Mouse (Mus musculus): ENCODE results near the gene Mtch1.
"Not testable (repeated sequence)": the region's sequence is repeated elsewhere in the genome, so short reads cannot be mapped to it uniquely, and the experiment has no call there.

The Mtch1 gene

DNA sequence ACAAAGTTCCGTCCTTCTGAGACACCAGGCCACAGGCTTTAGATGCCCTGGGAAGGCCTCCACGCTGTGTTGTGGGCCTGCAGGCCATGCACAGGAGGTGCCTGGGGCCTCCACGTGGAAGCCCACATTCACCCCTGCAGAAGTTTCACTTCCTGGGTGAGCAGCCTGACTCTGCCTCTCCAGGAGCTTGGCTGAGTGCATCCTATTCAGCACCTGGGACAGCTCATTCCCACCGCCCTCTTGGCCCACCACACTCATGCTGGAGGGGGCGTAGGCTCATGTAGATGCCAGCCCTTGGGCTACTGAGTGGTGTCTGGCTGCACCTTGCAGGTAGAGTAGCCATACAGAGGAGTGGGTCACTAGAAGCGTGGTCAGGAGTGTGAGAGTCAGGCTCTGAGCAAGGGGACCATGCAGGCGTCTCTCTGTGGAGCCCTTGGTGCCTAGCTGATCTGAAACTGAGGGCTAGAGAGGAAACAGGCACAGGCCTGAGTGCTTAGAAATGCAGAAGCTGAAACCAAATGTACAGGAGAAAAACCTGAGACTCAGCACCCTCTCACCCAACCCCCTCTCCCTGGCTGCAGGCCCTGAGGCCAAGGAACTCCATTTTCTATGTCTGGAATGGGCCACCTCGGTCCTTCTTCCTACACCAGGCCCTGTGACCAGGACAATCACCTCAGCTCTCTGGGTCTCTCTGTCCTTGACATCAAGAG, 14.4 kb upstream of the Mtch1 start:
- DNase-seq = no peak

GRCm38 (mm10) chr17:29360761-29361221, 13.1 kb upstream of the Mtch1 start, which contains the start of gene Fgd2:
Gene Fgd2 (plus strand): TSS chr17:29360914.
- peak; percentile 66 for DNase-seq

DNA sequence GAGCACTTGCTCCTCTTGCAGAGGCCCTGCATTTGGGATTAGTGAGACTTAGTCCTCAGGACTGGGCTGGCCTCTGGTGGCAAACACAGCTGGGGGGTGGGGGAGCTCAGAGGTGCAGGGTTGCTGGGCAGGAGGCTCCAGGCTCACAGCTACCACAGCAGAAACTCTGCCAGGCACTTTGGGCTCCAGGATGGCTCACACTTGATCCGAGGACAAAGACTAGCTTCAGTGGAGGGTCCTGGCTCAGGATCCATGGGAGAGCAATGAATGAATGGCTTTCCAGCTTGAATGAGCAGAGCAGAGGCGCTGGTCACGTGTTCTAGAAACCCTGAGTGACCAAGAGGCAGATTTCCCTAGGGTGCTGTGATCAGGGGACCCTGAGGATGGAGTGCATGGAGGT, 11.2 kb upstream of the Mtch1 start:
- DNase-seq = no peak

GRCm38 (mm10) chr17:29356882-29357281, 9.1 kb upstream of the Mtch1 start:
- DNase-seq = no peak

DNA sequence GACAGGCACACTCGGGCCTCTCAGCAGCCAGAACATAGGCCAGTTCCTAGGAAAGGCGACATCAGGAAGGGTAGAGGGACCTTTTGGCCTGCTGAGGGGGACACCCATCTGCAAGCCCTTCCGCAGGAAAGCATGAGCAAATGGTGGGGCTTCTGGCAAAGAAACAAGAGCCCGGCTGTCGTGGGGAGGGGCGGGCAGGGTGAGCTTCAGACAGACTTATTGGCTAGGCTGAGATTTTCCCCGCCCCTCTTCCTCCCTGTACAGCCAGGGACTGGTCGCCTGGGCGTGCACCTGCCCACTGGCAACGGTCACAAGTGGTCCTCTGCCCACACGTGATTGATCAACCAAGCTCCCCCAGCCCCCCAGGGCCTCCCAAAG, 8.7 kb upstream of the Mtch1 start:
- peak; percentile 96 for DNase-seq

DNA sequence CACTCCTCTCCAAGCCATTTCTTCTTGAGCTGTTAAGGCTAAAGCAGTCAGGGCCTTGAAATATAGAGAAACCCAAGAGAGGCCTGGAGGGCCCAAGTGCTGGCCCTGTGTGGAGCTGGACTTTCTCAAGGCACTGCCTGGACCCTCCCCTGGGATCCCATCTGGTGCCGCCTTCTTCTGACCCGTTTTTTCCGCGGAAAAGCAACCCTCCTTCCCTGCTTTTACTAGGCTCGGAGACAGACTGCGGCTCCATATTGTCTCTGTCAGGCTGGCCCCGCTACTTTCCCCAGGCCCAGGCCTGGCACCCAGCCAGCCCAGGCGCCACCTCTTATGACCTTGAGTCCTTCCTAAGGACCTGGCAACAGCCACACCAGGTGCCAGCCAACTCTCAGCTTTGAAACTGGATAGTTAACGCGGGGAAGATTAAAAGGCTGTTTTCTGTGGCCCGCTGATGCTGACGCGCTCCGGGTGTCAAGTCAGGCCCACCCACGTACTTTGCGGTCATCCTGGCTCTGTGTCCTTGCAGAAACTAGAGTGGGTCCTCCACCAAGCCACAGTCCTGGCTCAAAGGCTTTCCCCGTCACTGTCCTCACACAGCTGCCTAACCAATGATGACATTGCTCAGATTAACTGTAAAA, 8.2 kb upstream of the Mtch1 start:
- DNase-seq = peak; percentile 91

DNA sequence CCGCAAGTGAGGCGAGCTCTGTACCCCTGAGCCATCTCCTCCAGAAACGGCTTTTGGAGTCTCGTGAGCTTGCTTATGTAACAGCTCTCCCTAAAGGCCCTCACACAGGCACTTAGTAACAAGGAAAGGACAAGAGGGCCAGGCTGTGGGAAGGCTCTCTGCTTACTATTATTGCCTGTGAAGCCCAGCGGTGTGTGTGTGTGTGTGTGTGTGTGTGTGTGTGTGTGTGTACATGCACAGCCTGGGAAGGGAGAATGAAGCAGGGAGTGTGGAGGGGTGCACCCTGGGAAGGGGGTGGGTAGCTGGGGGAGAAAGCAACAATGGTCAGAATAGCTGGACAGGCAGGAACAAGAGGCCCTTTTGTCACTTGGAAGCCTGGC, 7.7 kb upstream of the Mtch1 start:
- DNase-seq = peak; percentile 69

- not testable (repeated sequence) for DNase-seq
Measured at GRCm38 (mm10) chr17:29351056-29351455, 3.3 kb upstream of the Mtch1 start.

DNA sequence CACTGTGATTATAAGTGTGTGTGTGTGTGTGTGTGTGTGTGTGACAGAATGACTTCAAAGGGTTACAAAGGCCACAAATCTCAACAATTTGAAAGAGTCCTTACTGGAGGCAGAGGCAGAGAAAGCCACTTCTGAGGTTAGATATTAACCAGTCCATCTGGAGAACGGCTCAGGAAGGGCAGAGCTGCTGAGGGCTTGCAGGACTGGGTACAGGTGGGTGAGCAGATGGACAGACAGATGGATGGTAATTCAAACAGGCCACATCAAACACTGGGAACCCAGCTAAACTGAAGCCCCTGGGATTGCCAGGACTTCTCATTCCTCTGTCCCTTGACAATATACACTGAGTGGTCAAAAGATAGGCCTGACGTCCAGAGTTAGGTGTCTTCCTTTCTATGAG, 1.3 kb upstream of the Mtch1 start:
- DNase-seq = no peak

DNA sequence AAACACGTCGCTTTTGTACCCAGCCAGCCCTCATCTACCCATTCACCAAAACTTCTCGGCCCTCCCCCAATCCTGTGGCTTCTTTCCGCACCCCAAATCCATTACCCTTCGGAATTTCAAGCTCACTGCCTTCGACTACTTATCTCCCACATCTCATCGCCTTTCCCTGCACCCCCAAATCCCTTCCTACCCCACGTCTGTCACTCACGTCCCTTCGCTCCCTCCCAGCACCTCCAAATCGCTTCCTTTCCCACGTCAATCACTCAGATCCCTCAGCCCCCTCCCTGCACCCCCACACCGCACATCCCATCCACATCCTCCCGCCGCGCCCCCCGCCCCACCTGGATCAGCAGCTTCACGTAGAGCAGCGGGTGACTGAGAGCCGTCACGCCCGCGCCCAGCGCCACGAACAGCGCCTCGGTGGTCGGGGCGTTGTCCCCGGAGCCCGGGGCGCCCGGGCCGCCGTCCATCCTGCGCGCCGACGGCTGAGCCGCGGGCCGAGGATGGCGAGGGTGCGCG, 549 bp downstream of the Mtch1 start:
- DNase-seq = peak; percentile 53

DNA sequence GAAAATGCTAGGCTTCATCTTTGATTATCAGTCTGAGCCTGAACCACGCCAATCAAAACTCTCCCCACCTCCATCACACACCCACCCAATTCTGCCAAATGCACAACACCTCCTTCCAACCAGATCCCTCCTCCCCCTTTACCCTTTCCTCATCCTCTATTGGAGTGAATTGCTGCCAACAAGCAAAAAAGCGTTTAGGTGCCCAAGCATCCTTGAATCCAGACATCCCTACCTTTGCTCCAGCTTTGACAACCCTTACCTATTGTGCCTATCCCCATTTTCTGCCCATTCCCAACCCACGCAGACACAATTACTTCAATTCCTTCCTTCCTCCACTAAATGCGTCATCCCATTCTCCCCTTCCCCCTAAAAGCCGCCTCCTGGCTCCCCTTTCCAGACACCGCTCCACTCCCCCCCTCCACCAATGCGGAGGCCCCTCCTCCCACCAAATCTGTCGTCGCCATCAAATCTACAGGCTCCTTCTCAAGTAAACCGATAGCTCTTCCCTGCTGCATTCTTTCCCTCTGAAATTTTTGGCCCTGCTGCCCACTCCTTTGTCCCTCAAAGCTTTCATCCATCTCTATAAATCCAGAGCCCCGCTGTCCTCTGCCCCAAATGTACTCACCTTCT, 1.1 kb downstream of the Mtch1 start:
- DNase-seq = peak; percentile 75

GRCm38 (mm10) chr17:29345272-29345671, 2.5 kb downstream of the Mtch1 start:
- DNase-seq = no peak

GRCm38 (mm10) chr17:29343241-29343640, 4.5 kb downstream of the Mtch1 start:
- DNase-seq = no peak

DNA sequence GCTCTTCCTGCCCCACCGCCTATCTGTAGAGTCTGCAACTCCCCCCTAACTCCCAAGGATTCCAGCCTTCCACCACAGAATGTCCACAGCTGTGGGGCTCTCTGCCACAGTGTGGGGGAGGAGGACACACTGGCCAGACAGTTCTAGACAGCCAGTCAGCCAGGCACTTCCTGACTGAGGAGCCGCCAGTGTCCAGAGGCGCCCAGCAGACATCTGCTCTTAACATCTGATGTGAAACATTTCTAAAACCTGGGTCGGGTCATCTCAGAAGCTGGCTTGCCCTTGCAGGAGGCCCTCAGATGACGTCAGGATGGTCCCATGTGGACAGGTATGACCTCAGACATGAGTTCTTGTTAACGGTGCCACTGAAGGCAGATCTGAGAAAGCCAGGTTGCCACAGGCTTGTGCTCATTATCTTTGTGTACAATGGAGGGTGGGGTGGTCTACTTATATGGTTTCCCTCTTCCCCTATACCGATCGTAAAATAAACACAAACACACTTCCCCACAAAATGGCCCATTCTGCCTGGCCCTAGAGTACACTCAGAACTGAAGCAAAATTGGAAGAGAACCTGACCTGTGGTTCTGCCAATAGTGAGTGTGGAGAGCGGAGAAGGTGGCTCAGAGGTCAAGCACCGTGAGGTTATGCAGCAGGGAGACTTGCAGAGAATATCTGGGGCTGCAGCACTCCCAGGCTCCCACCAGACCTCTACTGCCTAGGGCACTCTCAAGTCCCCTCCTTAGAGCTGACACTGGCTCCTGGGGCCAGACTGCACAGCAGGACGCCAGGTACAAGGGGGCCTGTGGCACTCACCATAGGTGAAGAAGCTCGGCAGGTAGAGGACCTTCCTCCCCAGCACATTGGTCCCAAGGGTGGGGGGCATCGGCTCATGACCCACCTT, 5.5 kb downstream of the Mtch1 start:
- DNase-seq = peak; percentile 88

GRCm38 (mm10) chr17:29341591-29342003, 6.1 kb downstream of the Mtch1 start:
- peak; percentile 76 for DNase-seq

DNA sequence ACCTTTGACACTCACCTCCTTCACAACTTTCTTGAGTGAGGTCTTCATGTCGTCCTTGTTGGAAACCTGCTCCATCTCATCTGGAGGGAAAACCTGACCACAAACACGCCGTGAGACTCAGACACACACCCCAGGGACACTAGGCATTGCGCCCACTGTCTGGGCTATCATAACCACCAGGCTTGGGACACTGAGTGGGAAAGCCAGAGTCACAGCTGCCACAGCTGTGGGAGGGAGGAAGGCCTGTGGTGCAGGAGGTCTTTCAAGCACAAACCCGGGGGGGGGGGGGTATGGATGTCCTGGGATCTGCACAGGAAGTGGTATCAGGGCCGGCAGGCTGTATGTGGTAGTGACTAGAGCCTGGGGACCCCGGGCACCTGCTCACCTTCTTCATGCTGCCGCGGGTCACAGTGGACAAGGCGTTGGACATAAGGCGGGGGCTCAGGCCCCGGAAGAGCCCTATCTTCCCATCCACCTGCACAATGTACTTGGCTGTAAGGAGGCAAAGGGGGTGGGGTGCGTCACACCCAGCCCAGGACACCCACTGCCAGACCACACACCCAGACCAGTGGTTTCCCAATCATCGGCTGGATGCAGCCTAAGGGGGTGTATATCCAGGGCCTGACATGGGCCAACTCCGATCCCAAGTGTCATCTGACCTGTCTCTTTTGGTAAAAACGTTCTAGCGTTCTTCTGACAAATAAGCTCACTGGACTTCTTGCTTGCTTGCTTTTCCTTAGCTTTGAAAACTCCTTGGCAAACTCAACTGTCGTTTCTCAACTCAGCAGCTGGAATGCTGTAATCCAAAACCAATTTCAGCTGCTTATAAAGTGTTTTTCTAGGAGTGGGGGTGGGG, 7.1 kb downstream of the Mtch1 start:
- peak; percentile 67 for DNase-seq

DNA sequence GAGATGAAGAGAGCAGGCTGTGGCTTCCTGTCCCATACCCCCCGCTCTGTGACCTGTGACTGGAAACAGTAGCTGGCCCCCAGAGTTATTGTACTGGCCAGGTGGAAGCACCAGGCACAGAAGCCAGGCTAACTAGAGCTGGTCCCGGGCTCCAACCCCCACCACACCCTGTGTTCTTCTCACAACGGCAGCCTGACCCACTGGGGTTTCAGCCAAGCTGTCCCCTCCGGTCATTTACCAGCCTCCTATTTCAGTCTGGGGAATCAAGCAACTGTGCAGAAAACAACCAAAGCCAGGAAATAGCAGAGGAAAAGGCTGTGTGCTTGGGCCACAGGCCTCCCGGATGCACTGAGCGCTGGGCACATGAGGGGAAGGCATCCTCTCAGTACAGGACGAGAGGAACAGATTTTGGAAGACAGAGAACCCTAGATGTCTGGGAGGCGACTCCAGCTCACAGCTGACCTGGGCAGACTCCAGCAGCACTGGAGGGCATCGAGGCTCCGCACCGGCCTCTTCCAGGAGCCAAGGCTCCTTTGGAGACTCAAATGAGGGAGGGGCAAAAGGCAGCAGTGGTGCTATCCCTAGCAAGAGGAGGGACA, 8.5 kb downstream of the Mtch1 start:
- peak; percentile 55 for DNase-seq

- DNase-seq = no peak
Measured at GRCm38 (mm10) chr17:29337979-29338823, 9.5 kb downstream of the Mtch1 start.

GRCm38 (mm10) chr17:29336266-29336990, 11.3 kb downstream of the Mtch1 start:
- peak; percentile 51 for DNase-seq

All from lung, postnatal 10 days (tissue).